Mouse (Mus musculus) bone marrow macrophage, adult 2 months (primary cell): ENCODE data around the gene Rims4. TPM values are rescaled to one million over a fixed set of nuclear protein-coding genes. Genes with fewer than 3 reads are reported as not detected.

ENCODE experiments used
- H3K27ac ChIP-seq: 2 replicates; pipeline ENCODE4 v1.5.1; 2012; ENCODE audit warnings: low read depth, low read length; ENCODE audit not compliant: insufficient read depth
- H3K4me1 ChIP-seq: 2 replicates; pipeline ENCODE4 v1.6.1; 2012; ENCODE audit warnings: low read length; ENCODE audit not compliant: control insufficient read depth, insufficient read depth
- H3K4me3 ChIP-seq: 2 replicates; pipeline ENCODE4 v1.5.1; 2012; ENCODE audit warnings: mild to moderate bottlenecking, low read length, moderate library complexity; ENCODE audit not compliant: insufficient read depth
- CTCF ChIP-seq: IDR thresholded peaks from 2 replicates; pipeline ENCODE4 v1.5.1; 2012; ENCODE audit warnings: low read depth, mild to moderate bottlenecking, low read length, moderate library complexity
- POLR2A ChIP-seq: IDR thresholded peaks from 2 replicates; pipeline ENCODE4 v1.6.1; 2012; ENCODE audit warnings: mild to moderate bottlenecking, low read depth, low read length, borderline replicate concordance
- polyA plus RNA-seq: library from polyadenylated mRNA; stranded (reverse); fragments of >200 nt; gene quantifications from 2 replicates; pipeline ENCODE4 v1.2.4, GENCODE M21; 2012; ENCODE audit not compliant: missing spikeins, insufficient read depth, insufficient read length

Rims4 gene
- polyA plus RNA-seq, 1 experiment = not detected

- no peak overlapping the region for H3K4me3 ChIP-seq
- TF ChIP-seq CTCF (no peak), POLR2A (no peak)
- H3K27ac ChIP-seq = no peak overlapping the region
- H3K4me1 ChIP-seq = no peaks in the 10 kb centered on the region
Observed at GRCm38 (mm10) chr2:163911826-163912444, 6.5 kb downstream of the Rims4 start.

DNA sequence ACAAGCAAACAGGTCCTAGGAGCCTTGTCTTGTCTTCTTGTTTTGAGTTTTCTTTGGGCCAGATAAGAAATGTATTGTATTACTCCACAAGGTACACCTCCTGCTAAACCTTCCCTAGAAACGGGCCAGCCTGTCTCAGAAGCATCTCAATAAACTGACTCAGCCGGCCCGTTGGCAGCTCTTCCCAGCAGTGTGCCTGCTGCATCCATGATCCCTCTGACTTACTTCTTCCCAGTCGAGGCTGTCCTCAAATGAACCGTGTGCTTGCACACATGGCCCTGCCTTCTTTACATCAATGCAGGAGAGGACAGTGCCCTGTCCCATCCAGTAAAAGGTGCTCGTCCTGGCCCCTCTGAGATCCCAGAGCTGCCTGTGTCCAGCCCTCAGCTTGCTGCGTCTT is 8.9 kb downstream of the Rims4 start:
- H3K4me1 ChIP-seq = no peaks in the 10 kb centered on the region
- H3K27ac ChIP-seq = no peak overlapping the region
- no peak overlapping the region for H3K4me3 ChIP-seq
- no peak for TF ChIP-seq CTCF
- no peak for TF ChIP-seq POLR2A

GRCm38 (mm10) chr2:163907131-163907530 is 11.4 kb downstream of the Rims4 start:
- no peaks in the 10 kb centered on the region for H3K4me1 ChIP-seq
- H3K4me3 ChIP-seq = no peak overlapping the region
- H3K27ac ChIP-seq = no peak overlapping the region
- TF ChIP-seq CTCF = no peak
- no peak for TF ChIP-seq POLR2A

GRCm38 (mm10) chr2:163904323-163904722 is 14.2 kb downstream of the Rims4 start:
- Histone ChIP-seq H3K4me1 (no peaks in the 10 kb centered on the region), H3K27ac (no peak overlapping the region), H3K4me3 (no peak overlapping the region)
- TF ChIP-seq CTCF = no peak
- TF ChIP-seq POLR2A = no peak

GRCm38 (mm10) chr2:163903461-163903860 is 15.0 kb downstream of the Rims4 start:
- no peak overlapping the region for H3K27ac ChIP-seq
- no peak overlapping the region for H3K4me3 ChIP-seq
- no peaks in the 10 kb centered on the region for H3K4me1 ChIP-seq
- TF ChIP-seq CTCF (no peak), POLR2A (no peak)

DNA sequence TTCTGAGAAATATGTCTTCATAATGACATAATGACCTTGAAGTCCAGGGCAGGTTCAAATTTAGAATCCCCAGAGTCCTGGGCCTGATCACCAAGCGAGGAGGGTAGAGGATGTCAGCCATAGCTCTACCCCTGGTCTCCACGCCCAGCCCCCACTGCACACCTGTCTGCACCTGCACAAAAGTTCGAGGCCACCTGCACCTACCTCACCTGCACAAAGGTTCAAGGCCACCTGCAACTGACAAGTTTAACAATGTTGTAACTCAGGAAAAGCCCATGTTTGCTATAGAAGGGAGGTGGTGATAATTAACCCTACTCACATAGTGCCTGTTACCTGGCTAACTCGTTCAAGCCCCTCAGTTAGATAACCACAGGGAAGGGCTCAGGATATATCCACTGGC is 16.0 kb downstream of the Rims4 start:
- Histone ChIP-seq H3K4me1 (no peaks in the 10 kb centered on the region), H3K27ac (no peak overlapping the region), H3K4me3 (no peak overlapping the region)
- no peak for TF ChIP-seq CTCF
- TF ChIP-seq POLR2A = no peak

GRCm38 (mm10) chr2:163901043-163901442 is 17.4 kb downstream of the Rims4 start:
- TF ChIP-seq POLR2A = no peak
- TF ChIP-seq CTCF = no peak
- Histone ChIP-seq H3K4me1 (no peaks in the 10 kb centered on the region), H3K4me3 (no peak overlapping the region), H3K27ac (no peak overlapping the region)

DNA sequence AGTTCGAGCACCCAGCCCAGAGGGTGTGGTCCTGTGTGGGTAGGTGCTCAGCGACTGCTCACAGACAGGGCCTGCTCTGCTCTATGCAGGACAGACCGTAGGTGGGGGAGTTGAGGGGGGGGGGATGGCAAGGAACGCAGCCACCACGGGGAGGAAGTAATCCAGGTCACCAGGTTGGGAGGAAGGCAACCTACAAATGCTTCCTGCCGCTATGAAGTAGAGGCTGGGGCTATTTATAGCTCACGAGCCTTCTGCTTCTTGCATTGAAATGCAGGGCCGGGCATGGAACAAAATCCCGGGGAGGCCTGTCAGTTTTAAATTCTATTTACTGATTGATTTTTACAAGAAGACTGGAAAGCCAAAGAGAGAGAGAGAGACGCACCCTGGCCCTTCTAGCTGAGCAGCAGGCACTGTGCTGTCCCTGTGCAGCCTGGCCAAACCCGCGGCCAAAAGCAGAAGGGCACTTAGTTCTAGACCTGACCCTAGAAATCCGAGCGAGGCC is 18.5 kb downstream of the Rims4 start:
- H3K4me1 ChIP-seq = no peaks in the 10 kb centered on the region
- H3K4me3 ChIP-seq = no peak overlapping the region
- no peak overlapping the region for H3K27ac ChIP-seq
- TF ChIP-seq POLR2A (no peak), CTCF (no peak)

DNA sequence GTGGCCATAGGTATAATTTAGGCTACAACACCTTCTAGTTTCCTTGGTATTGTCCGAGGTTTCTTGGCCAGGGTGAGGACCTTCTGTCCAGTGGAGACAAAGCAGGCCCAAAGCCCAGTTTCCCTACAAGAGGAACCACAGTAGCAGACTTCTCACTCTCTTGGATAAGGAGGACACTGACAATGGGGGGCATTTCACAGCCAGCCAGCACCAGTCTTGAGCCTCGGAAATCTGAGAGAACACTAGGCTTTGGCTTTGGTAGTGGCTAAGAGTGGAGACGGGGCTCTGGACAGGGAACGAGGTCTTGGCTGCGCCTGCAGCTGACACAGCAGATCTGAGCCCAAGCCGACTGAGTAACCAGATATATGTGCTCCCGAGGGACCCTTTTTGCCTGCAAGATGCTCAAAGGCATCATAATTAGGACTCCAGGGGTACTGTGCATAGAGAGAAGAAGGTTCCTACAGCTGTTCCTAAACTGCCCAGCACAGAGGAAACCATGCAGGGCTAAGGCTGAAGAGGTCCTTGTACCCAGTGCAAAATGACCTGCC is 20.4 kb downstream of the Rims4 start:
- Histone ChIP-seq H3K27ac (no peak overlapping the region), H3K4me3 (no peak overlapping the region), H3K4me1 (no peaks in the 10 kb centered on the region)
- TF ChIP-seq POLR2A (no peak), CTCF (no peak)

GRCm38 (mm10) chr2:163897026-163897425 is 21.5 kb downstream of the Rims4 start:
- Histone ChIP-seq H3K4me1 (no peaks in the 10 kb centered on the region), H3K4me3 (no peak overlapping the region), H3K27ac (no peak overlapping the region)
- TF ChIP-seq CTCF = no peak
- TF ChIP-seq POLR2A = no peak
